Mouse (Mus musculus) stomach, postnatal 0 days (tissue): Measurements from ENCODE around the gene Upk1a.

ENCODE experiments used
- CTCF ChIP-seq: IDR thresholded peaks from 2 replicates; pipeline ENCODE4 v1.5.1; 2016; ENCODE audit warnings: antibody characterized with exemption, low read depth, mild to moderate bottlenecking, moderate library complexity
- EP300 ChIP-seq: optimal IDR thresholded peaks from 2 replicates; pipeline ENCODE3; 2016; ENCODE audit warnings: antibody characterized with exemption

- no peak for TF ChIP-seq EP300
- TF ChIP-seq CTCF: no peak
Measured at GRCm38 (mm10) chr7:30563906-30564280, 48.8 kb downstream of the Upk1a start.
